ENCODE assay signal across 23 mouse cellular contexts in genomic region chr11:99255316-99255715, GRCm38 (mm10). TPM values are rescaled to one million over a fixed set of nuclear protein-coding genes. Genes with fewer than 3 reads are reported as not detected.
A peak's percentile ranks its signal among the peaks of the same experiment; 100 is the strongest.
DNase-seq lines count a peak whose midpoint lies in the region; ATAC-seq and TF ChIP-seq lines count a peak whose summit lies in the region.
"Had no signal": no experiment of that assay in that cellular context is flagged by ENCODE, and none has a peak within 500 bp of the region (broad histone marks: within the 10 kb centered on the region; RNA-seq: fewer than 3 reads in every experiment).

No protein-coding gene starts in this region.

- no peak overlapping the region for H3K4me3 ChIP-seq in thymus, adult 2 months (ENCODE audit: control insufficient read depth, insufficient read depth, low read length)
- no peak overlapping the region for H3K4me3 ChIP-seq in midbrain, embryonic 10.5 days
- H3K4me3 ChIP-seq: embryonic facial prominence, embryonic 10.5 days; forebrain, embryonic 13.5 days; gastrocnemius, adult 2 months; heart, embryonic 13.5 days; hindbrain, embryonic 12.5 days had no signal

- no peak overlapping the region for H3K27ac ChIP-seq in thymus, adult 2 months (ENCODE audit: control insufficient read depth, insufficient read depth, low read length)
- no peak overlapping the region for H3K27ac ChIP-seq in midbrain, embryonic 10.5 days (replicated peaks)
- H3K27ac ChIP-seq: embryonic facial prominence, embryonic 10.5 days; forebrain, embryonic 13.5 days; gastrocnemius, adult 2 months; heart, embryonic 13.5 days; hindbrain, embryonic 12.5 days had no signal

- no peaks in the 10 kb centered on the region for H3K36me3 ChIP-seq in thymus, adult 2 months (ENCODE audit: control insufficient read depth, insufficient read depth, low read length)
- no peaks in the 10 kb centered on the region for H3K36me3 ChIP-seq in midbrain, embryonic 10.5 days
- H3K36me3 ChIP-seq: embryonic facial prominence, embryonic 10.5 days; heart, embryonic 13.5 days; hindbrain, embryonic 12.5 days had no signal

- no peak for TF ChIP-seq POLR2A in thymus, adult 2 months (IDR thresholded peaks at IDR 0.05; ENCODE audit: control insufficient read depth, extremely low read depth, insufficient read depth, low read length, poor library complexity)

- no peaks in the 10 kb centered on the region for H3K9me3 ChIP-seq in midbrain, embryonic 10.5 days (replicated peaks)
- H3K9me3 ChIP-seq: embryonic facial prominence, embryonic 10.5 days; forebrain, embryonic 13.5 days; heart, embryonic 13.5 days; hindbrain, embryonic 12.5 days had no signal

- TF ChIP-seq CTCF in thymus, adult 2 months (IDR thresholded peaks at IDR 0.05; ENCODE audit: borderline replicate concordance, control insufficient read depth, extremely low read depth, insufficient read depth, low read length, poor library complexity) = no peak

- peak; percentile 18 for DNase-seq in thymus, adult 2 months
- DNase-seq in thymus, adult 18-20 months = no peak
- peak; percentile 20 to 52 for DNase-seq in CD8-positive naive resting alpha-beta T cell, adult 2 months (ENCODE audit: low read depth in 2 of 2, low spot score in 2 of 2)
- DNase-seq in thymus, postnatal 36 days = peak; percentile 10 to 21
- DNase-seq in spleen, postnatal 14 days (ENCODE audit: low spot score in 2 of 2) = no peak
- no peak for DNase-seq in B cell, adult 2 months
- DNase-seq in midbrain, embryonic 10.5 days (ENCODE audit: low spot score) = no peak
- DNase-seq: adrenal gland, adult 8-10 months; adrenal gland, postnatal 36 days; cerebellum, adult 2 months; cerebellum, postnatal 10 days; forebrain, postnatal 0 days; gastrocnemius, adult 2 months; gastrocnemius, postnatal 25 days; heart, postnatal 4 days had no signal

- H3K4me1 ChIP-seq in thymus, adult 2 months (replicated peaks; ENCODE audit: control insufficient read depth, insufficient read depth, low read length) = peaks cover 8% of the 10 kb centered on the region
- H3K4me1 ChIP-seq in midbrain, embryonic 10.5 days = 0 out of 2 replicates have a peak, but pooled peaks cover 3% of the 10 kb centered on the region
- H3K4me1 ChIP-seq: forebrain, embryonic 13.5 days; heart, embryonic 13.5 days had no signal

- H3K27me3 ChIP-seq in thymus, adult 2 months (ENCODE audit: control insufficient read depth, insufficient read depth, low read length) = no peaks in the 10 kb centered on the region
- H3K27me3 ChIP-seq in midbrain, embryonic 10.5 days (ENCODE audit: low read depth, poor library complexity, severe bottlenecking) = no peaks in the 10 kb centered on the region
- H3K27me3 ChIP-seq: forebrain, embryonic 13.5 days; heart, embryonic 13.5 days; hindbrain, embryonic 12.5 days had no signal

- peak; percentile 90 for ATAC-seq in inflammation-experienced regulatory T-cells, adult 6 months
- ATAC-seq: forebrain, embryonic 13.5 days; forebrain, postnatal 0 days; hindbrain, embryonic 16.5 days; Patski had no signal

- 40% methylated on average over 8 of the region's 8 CpGs for WGBS in thymus, adult 2 months
- WGBS in midbrain, embryonic 10.5 days = 96% methylated on average over 8 of the region's 8 CpGs

RNA-seq across cellular contexts. Expression of gene Krt222, which starts 11.4 kb away (rescaled TPM):
- polyA plus RNA-seq in thymus, adult 2 months (2012; rRNA removed) = 0.23 and 0.40 TPM in 2 replicates
- 1 to 10 TPM; 2.1 to 2.7 (median 2.1) TPM for polyA plus RNA-seq in inflammation-experienced regulatory T-cells, adult 6 months (2017; shearing (Covaris generic))
- 0.12 and 0.24 TPM in 2 replicates for polyA plus RNA-seq in midbrain, embryonic 10.5 days (2016; fragmentation: Nextera tagmentation; extraction: Ambion mirVana)

RNA-seq across cellular contexts. Expression of gene Smarce1, which starts 24.5 kb away (rescaled TPM):
- 37.0 and 43.5 TPM in 2 replicates for polyA plus RNA-seq in thymus, adult 2 months (2012; rRNA removed)
- polyA plus RNA-seq in inflammation-experienced regulatory T-cells, adult 6 months (2017; shearing (Covaris generic)) = 100 to 1,000 TPM; 127 to 184 (median 159) TPM
- 296 and 338 TPM in 2 replicates for polyA plus RNA-seq in midbrain, embryonic 10.5 days (2016; fragmentation: Nextera tagmentation; extraction: Ambion mirVana)

RNA-seq across cellular contexts. Expression of gene Krt24, which starts 29.7 kb away (rescaled TPM):
- 0.10 and 0.12 TPM in 2 replicates for polyA plus RNA-seq in thymus, adult 2 months (2012; rRNA removed)
- not detected for polyA plus RNA-seq in inflammation-experienced regulatory T-cells, adult 6 months (2017; shearing (Covaris generic))
- polyA plus RNA-seq in midbrain, embryonic 10.5 days (2016; fragmentation: Nextera tagmentation; extraction: Ambion mirVana) = not detected in 2 replicates
- polyA plus RNA-seq: embryonic facial prominence, embryonic 10.5 days; forebrain, embryonic 13.5 days; heart, embryonic 13.5 days; heart, postnatal 0 days; hindbrain, embryonic 12.5 days; Patski had no signal

Comparison
In these comparisons a context has a peak if more than half of its experiments do, and no peak if none do; other contexts are left out.
1. DNase-seq: peak in thymus, adult 2 months (single experiment), CD8-positive naive resting alpha-beta T cell, adult 2 months (2 of 2) and thymus, postnatal 36 days (2 of 2); none in thymus, adult 18-20 months (0 of 2), spleen, postnatal 14 days (0 of 2), B cell, adult 2 months (0 of 2) and midbrain, embryonic 10.5 days (single experiment).